Mouse (Mus musculus) urinary bladder, postnatal 25 days (tissue): ENCODE measurements around the gene Gm5901.

ENCODE experiments used
- DNase-seq: peaks from one replicate; pipeline ENCODE4 v3.0.0; 2022; ENCODE audit warnings: low spot score

Gm5901 gene

DNA sequence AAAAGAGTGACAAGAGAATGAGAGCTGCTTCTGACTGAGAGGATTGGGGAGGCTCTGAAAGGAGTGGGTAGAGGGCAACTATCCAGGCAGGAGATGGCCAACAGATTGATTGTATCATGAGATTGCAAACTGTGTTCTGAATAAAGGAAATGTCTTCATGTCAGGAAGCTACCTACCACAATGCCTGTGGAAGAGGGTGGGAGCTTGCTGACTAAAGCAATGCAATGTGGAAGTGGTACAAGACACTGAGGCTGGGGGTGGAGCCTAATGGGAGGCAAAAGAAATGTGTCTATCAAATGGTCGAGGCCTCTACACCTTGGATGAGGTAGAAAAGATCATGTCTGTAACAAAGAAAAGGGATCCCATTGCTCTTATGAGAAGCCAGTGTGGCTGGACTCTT, 31.5 kb downstream of the Gm5901 start:
- no peak for DNase-seq

DNA sequence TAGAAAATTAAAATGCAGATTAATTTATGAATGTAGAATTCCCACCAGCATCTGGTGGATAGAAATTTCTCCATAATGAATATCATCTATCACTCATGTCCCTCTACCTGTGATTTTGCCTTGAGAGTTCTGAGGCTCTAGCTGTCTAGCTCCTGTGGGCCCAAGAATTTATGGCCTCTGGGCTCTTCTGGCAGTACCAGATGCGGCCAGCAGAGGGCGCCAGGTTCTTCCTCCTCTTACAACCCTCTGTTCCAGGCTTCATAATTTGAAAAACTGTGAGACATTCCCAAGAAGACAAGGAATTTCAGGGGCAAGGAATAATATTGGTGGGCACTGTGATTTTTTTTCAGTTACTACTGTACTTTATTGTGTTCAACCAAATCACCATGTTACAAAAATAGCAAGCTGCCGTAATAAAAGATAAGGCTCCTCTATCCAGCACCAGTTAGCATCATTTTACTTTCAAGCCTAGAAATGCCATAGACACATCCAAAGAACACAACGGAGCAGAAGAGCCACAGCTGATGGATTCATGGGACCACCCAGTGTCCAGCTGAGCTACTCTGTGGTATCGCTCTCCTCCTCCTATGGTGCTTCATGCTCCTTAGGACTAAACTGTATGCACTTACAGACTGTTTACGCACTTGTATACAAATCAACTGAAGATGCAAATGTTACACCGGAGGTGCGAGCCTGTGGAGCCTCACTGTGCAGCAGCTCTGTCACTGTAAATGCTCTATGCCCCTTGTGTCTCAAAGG, 37.2 kb downstream of the Gm5901 start:
- peak; percentile 77 for DNase-seq

DNA sequence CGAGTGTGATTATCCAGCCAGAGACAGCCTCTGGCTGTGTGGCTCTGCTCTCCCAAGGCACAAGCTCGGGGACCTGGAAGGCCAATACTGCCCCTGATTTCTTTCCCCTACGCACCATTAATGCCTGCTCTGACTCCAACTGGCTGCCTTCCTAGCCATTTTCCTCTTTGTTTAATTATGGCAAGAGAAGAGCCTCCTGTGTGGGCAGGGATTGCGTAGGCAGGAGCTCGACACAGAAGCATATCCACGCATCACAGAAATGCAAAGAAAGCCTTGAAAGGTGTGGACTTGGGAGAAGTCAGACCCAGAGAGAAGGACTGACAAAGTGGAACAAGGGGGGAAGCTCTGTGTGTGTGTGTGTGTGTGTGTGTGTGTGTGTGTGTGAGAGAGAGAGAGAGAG, 39.5 kb downstream of the Gm5901 start:
- no peak for DNase-seq

DNA sequence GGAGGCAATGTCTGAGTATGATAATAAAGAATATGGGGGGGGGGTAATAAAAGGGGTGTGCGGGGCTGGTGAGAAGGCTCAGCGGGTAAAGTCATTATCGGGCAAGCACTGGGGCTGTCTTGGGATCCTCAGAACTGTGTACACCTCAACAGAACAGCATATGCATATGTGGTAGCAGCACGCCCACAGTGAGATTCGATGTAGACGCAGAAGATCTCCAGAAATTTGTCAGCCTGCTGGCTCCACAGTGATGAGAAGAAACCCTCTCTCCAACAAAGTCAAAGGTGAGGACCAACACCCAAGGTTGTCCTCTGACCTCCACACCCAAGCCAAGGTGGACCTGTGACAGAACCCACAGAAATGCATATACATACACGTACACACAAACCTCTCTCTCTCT, 41.7 kb downstream of the Gm5901 start:
- no peak for DNase-seq

DNA sequence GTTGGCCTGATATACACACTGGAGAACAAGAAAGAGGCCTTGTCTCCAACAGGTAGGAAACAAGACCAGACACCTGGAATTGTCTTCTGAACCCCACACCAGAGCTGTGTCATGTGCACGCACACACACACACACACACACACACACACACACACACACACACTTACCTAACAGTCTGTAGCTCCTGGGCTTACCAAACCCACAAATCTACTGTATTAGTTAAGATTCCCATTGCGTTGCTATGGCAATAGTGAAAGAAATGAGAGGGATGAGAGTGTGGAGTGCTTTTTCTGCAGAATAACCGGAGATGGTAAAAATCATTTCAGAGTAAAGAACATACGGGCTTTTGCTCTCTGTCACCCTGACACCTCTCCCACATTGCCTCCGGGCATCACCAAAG, 43.3 kb downstream of the Gm5901 start:
- no peak for DNase-seq

DNA sequence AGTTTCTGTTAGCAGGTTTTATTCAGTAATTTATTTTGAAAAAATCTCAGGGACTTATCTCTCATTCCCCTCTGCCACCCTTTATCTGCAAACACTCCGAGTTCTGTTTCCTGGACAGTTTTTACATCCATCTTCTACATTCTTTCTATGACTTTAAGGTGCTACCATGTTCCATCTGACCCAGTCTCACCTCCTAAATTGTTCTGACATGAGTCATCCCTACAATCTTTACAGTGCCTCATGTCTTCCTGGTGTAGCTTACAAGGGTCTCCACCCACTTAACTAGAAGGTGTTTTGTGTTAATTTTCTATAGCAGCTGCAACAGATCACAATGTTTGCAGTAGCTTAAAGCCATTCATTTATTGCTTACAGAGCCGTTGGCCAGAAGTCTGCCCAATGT, 46.1 kb downstream of the Gm5901 start:
- no peak for DNase-seq

DNA sequence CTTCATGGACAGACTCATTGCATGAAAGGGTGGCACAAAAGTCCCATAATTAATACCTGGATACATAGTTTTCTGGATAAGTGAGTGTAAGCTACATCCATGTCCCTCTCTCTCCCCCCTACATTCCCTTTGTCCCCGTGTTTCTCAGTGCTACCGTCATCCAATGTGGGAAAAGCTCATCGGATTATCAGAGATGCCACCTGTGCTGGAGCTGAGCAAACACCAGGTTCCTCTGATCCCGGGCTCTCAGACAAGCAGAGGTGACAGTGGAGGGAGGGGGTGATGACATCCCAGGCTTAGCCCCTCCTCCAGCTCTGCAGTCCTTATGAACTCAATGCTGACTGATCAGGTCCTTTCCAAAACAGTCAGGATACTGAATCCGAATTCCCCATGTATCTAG, 49.5 kb downstream of the Gm5901 start:
- no peak for DNase-seq

DNA sequence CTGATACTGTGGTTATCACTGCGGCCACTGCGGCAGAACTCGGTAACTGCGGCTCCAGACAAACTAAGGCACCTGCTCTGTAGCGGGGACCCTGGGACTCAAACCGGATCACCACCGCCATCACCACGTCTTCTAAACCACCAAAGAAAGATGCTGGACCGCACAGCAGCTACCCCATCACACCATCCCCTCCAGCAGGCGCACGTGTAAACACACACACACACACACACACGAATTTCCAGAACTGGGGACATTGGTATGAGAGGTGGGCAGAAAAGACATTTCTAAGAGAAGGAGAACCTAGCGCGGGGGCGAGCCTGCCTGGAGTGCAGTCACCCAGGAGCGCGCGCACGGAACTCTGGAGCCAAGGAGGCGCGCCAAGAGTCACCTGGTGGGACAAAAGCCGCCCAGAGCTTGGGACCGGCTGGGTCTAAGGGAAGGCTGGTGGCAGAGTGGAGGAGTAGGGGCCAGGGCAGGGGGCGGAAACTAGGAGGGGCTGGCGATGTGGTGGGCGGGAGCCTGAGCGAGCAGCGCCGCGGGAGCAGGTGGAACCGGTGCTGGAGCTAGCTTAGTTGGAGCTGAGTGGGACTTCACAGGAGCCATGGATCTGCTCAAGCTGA, 50.7 kb downstream of the Gm5901 start, which contains the start of gene Cckbr:
Gene Cckbr, plus strand, starts transcription at position 308 of the 620 bp plus-strand sequence.
- DNase-seq, result no peak

DNA sequence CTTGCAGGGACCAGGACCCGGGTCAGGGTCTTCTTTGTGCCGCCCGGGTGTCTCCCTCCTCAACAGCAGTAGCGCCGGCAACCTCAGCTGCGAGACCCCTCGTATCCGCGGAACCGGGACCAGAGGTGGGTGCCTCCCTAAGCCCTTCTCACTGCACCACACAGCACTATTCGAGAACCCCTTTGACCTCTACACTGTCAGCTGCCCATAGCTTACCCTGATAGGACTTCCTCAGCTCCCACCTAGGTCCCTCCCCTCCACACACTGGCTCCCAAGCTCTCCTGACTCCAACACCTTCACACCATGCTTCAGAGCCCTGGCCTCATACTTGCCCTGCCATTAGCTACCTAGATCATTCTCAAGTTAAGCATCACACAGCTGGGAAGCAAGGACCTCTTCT, 51.2 kb downstream of the Gm5901 start:
- no peak for DNase-seq
